Mouse (Mus musculus): ENCODE results near the gene Fam118a. TPM values are rescaled to one million over a fixed set of nuclear protein-coding genes. Genes with fewer than 3 reads are reported as not detected.

Gene Fam118a
- total and polyA plus RNA-seq, 3 experiments = 11.7 to 12.9 TPM; not detected in 1

GRCm38 (mm10) chr15:84999911-85000310, 28.8 kb upstream of the Fam118a start:
- Histone ChIP-seq H3K9ac (ENCODE audit: control insufficient read depth, low read depth, low read length, poor library complexity, severe bottlenecking) (no peak overlapping the region), H3K9me3 (replicated peaks; ENCODE audit: insufficient read depth, low read length) (no peaks in the 10 kb centered on the region), H3K4me1 (ENCODE audit: control insufficient read depth in 1 of 2, insufficient read depth in 2 of 2, low read length in 2 of 2) (peaks cover 0 to 4% of the 10 kb centered on the region in 2 experiments; a peak in 3 of 4 replicates), H3K27ac (ENCODE audit: control insufficient read depth, low read depth, low read length) (no peak overlapping the region), H3K4me3 (ENCODE audit: control insufficient read depth in 1 of 2, insufficient read depth in 1 of 2, low read depth in 2 of 2, low read length in 2 of 2) (no peak overlapping the region), H3K27me3 (ENCODE audit: control insufficient read depth in 1 of 2, insufficient read depth in 2 of 2, low read length in 2 of 2) (no peaks in the 10 kb centered on the region), H3K79me2 (ENCODE audit: control insufficient read depth, insufficient read depth, low read length, poor library complexity) (no peaks in the 10 kb centered on the region), H3K36me3 (ENCODE audit: control insufficient read depth in 1 of 2, insufficient read depth in 2 of 2, low read length in 2 of 2) (peaks cover 0 to 2% of the 10 kb centered on the region in 2 experiments; a peak in 1 of 4 replicates)
- DNase-seq (ENCODE audit: low read depth, low spot score) = no peak
- TF ChIP-seq SIN3A (IDR thresholded peaks at IDR 0.05; ENCODE audit: low read length) (no peak), MAFK (IDR thresholded peaks at IDR 0.05; ENCODE audit: borderline replicate concordance, low read depth, low read length) (no peak), RCOR1 (IDR thresholded peaks at IDR 0.05; ENCODE audit: low read depth, low read length) (no peak)

GRCm38 (mm10) chr15:85000984-85001982, 27.5 kb upstream of the Fam118a start:
- Histone ChIP-seq H3K36me3 (ENCODE audit: control insufficient read depth in 1 of 2, insufficient read depth in 2 of 2, low read length in 2 of 2) (no peaks in the 10 kb centered on the region), H3K9me3 (replicated peaks; ENCODE audit: insufficient read depth, low read length) (no peaks in the 10 kb centered on the region), H3K27ac (ENCODE audit: control insufficient read depth, low read depth, low read length) (no peak overlapping the region), H3K4me1 (ENCODE audit: control insufficient read depth in 1 of 2, insufficient read depth in 2 of 2, low read length in 2 of 2) (no peaks in the 10 kb centered on the region), H3K4me3 (ENCODE audit: control insufficient read depth in 1 of 2, insufficient read depth in 1 of 2, low read depth in 2 of 2, low read length in 2 of 2) (peak overlapping the region in 1 of 2 experiments; percentile 38; a peak in 1 of 4 replicates), H3K27me3 (ENCODE audit: control insufficient read depth in 1 of 2, insufficient read depth in 2 of 2, low read length in 2 of 2) (no peaks in the 10 kb centered on the region), H3K79me2 (ENCODE audit: control insufficient read depth, insufficient read depth, low read length, poor library complexity) (no peaks in the 10 kb centered on the region), H3K9ac (ENCODE audit: control insufficient read depth, low read depth, low read length, poor library complexity, severe bottlenecking) (peak overlapping the region; percentile 40)
- peak; percentile 54; the same call in 1 of the 2 replicates for TF ChIP-seq MAX (IDR thresholded peaks at IDR 0.05; ENCODE audit: low read length)
- TF ChIP-seq USF2 (IDR thresholded peaks at IDR 0.05; ENCODE audit: borderline replicate concordance in 1 of 2, insufficient read depth in 1 of 2, low read depth in 1 of 2, low read length in 2 of 2) = no peak
- TF ChIP-seq GABPA (IDR thresholded peaks at IDR 0.05; ENCODE audit: low read depth, low read length) = no peak
- no peak for TF ChIP-seq HCFC1 (IDR thresholded peaks at IDR 0.05; ENCODE audit: low read depth, low read length)
- no peak for TF ChIP-seq MAFK (IDR thresholded peaks at IDR 0.05; ENCODE audit: borderline replicate concordance, low read depth, low read length)
- TF ChIP-seq RAD21 (IDR thresholded peaks at IDR 0.05; ENCODE audit: low read depth, low read length) = peak; percentile 90
- TF ChIP-seq MYC (IDR thresholded peaks at IDR 0.05; ENCODE audit: low read depth, low read length) = 0 out of 2 replicates have a peak, but pooled peaks have one; percentile 49
- TF ChIP-seq ZC3H11A (IDR thresholded peaks at IDR 0.05; ENCODE audit: low read depth, low read length) = peak; percentile 79
- TF ChIP-seq SMC3 (IDR thresholded peaks at IDR 0.05; ENCODE audit: low read depth, low read length) = peak; percentile 95
- no peak for TF ChIP-seq JUND (IDR thresholded peaks at IDR 0.05; ENCODE audit: low read depth, low read length)
- 0 out of 2 replicates have a peak, but pooled peaks have one; percentile 37 for TF ChIP-seq MAZ (IDR thresholded peaks at IDR 0.05; ENCODE audit: low read depth, low read length)
- TF ChIP-seq CTCF (IDR thresholded peaks at IDR 0.05 in 2 of 3, conservative IDR thresholded peaks at IDR 0.05 in 1 of 3; ENCODE audit: control insufficient read depth in 1 of 3, insufficient read depth in 1 of 3, low read depth in 2 of 3, low read length in 3 of 3, poor library complexity in 1 of 3, severe bottlenecking in 1 of 3) = peak; percentile 84 to 95 (median 95)
- DNase-seq (ENCODE audit: low read depth, low spot score) = peak; percentile 78

Data from MEL (cell line).